Mouse (Mus musculus) kidney, postnatal 36 days (tissue): ENCODE measurements at regions not wholly inside any gene's neighbourhood (a gene's known extent, or its start where the extent isn't known, plus 50 kb on each side); places are given as distances from the start of the nearest gene placed in this dataset.
A peak's percentile ranks its signal among the peaks of the same experiment; 100 is the strongest.

Source experiments
- DNase-seq, 2 experiments: peaks; one replicate each; pipeline ENCODE4 v3.0.0; 2021 to 2022; ENCODE audit warnings: mixed read lengths in 2 of 2

- no peak for DNase-seq
Observed at GRCm38 (mm10) chr8:91941005-91941404, 139.1 kb upstream of the Irx3 start.

- no peak for DNase-seq
Observed at GRCm38 (mm10) chr8:91937227-91937626, 135.4 kb upstream of the Irx3 start.

- DNase-seq = no peak
Observed at GRCm38 (mm10) chr8:91930520-91930919, 128.7 kb upstream of the Irx3 start.

GRCm38 (mm10) chr8:91925968-91926524 lies 124.2 kb upstream of the Irx3 start:
- no peak for DNase-seq

- DNase-seq = no peak
Observed at GRCm38 (mm10) chr8:91924152-91924551, 122.3 kb upstream of the Irx3 start.

GRCm38 (mm10) chr8:91922211-91922874 lies 120.5 kb upstream of the Irx3 start:
- DNase-seq = no peak

GRCm38 (mm10) chr8:91917834-91918233 lies 116.0 kb upstream of the Irx3 start:
- DNase-seq = no peak

GRCm38 (mm10) chr8:91913971-91914370 lies 112.1 kb upstream of the Irx3 start:
- no peak for DNase-seq

GRCm38 (mm10) chr8:91913121-91913520 lies 111.3 kb upstream of the Irx3 start:
- DNase-seq = no peak

GRCm38 (mm10) chr8:91909637-91910383 lies 107.9 kb upstream of the Irx3 start:
- DNase-seq = no peak

- no peak for DNase-seq
Observed at GRCm38 (mm10) chr8:91908731-91909353, 107.0 kb upstream of the Irx3 start.

- DNase-seq = no peak
Observed at GRCm38 (mm10) chr8:91907178-91907577, 105.3 kb upstream of the Irx3 start.

GRCm38 (mm10) chr8:91901525-91902281 lies 99.8 kb upstream of the Irx3 start:
- DNase-seq = no peak

- DNase-seq = peak in 1 of 2 experiments; percentile 12
Observed at GRCm38 (mm10) chr8:91899747-91900146, 97.9 kb upstream of the Irx3 start.

GRCm38 (mm10) chr8:91897381-91897780 lies 95.5 kb upstream of the Irx3 start:
- DNase-seq = no peak

- no peak for DNase-seq
Observed at GRCm38 (mm10) chr8:91895987-91896386, 94.1 kb upstream of the Irx3 start.

- no peak for DNase-seq
Observed at GRCm38 (mm10) chr8:91884862-91885261, 83.0 kb upstream of the Irx3 start.

GRCm38 (mm10) chr8:91884325-91884724 lies 82.5 kb upstream of the Irx3 start:
- no peak for DNase-seq

GRCm38 (mm10) chr8:91883012-91883411 lies 81.1 kb upstream of the Irx3 start:
- no peak for DNase-seq

- DNase-seq = peak; percentile 37 to 71
Observed at GRCm38 (mm10) chr8:91878886-91879285, 77.0 kb upstream of the Irx3 start.

GRCm38 (mm10) chr8:91876161-91876560 lies 74.3 kb upstream of the Irx3 start:
- DNase-seq = no peak

- peak; percentile 27 to 43 for DNase-seq
Observed at GRCm38 (mm10) chr8:91873232-91873631, 71.4 kb upstream of the Irx3 start.
